Mouse (Mus musculus) large intestine, adult 2 months (tissue): ENCODE data around the gene Ninj2. TPM values are rescaled to one million over a fixed set of nuclear protein-coding genes. Genes with fewer than 3 reads are reported as not detected.

Experiments
- DNase-seq: peaks from one replicate; pipeline ENCODE4 v3.0.0-alpha.2; 2012; ENCODE audit warnings: low read depth, low spot score
- WGBS: fragments of 180-500 bp; shearing (Covaris S2); methylation state at CpG from one replicate; pipeline ENCODE4 v1.1.7; 2018; 5-methylcytosine and 5-hydroxymethylcytosine counted together
- polyA plus RNA-seq: library from polyadenylated mRNA; depleted of rRNA; stranded (reverse); fragments of >200 nt; gene quantifications from 2 replicates; pipeline ENCODE4 v1.2.3, GENCODE M21; 2012

Ninj2 gene
- polyA plus RNA-seq, 1 experiment, result not detected

GRCm38 (mm10) chr6:120115443-120115842 lies 22.3 kb downstream of the Ninj2 start:
- DNase-seq, result no peak
- WGBS, result 67% methylated on average over 3 of the region's 3 CpGs

DNA sequence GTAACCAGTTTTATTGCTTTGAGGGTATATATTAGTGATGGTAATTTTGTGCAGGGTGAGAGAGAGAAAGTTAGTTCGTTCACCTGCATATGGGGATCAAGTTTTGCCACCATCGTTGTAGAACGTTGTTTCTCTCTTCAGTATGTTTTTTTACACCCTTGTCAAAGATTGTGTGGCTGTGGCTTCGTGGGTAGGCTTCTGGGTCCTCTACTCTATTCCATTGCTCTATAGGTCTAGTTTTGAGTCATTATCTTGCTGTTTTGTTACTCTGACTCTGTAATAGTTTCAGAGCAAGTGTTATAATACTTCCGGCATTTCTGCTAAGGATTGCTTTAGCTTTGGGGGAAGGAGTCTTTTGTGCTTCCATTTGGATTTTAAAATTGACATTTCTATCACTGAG lies 26.7 kb downstream of the Ninj2 start:
- 76% methylated on average over 5 of the region's 5 CpGs for WGBS

GRCm38 (mm10) chr6:120124688-120125087 lies 31.5 kb downstream of the Ninj2 start:
- DNase-seq, result no peak

More for the DNA sequence above, 26.7 kb downstream of the Ninj2 start:
- DNase-seq, result no peak

DNA sequence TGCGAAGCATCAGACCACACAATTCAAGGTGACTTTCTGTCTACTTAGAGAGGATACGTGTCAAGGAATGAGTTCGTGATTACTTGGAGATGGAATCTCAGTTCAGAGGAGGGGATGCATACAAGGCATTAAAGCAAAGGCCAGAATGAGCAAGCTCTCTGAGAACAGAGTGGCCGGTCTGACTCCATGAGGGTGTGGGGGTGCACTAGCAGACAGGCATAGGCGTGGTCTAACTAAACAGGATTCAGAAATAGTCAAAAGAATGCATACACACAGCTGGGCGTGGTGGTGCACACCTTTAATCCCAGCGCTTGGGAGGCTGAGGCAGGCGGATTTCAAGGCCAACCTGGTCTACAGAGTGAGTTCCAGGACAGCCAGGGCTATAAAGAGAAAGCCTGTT lies 33.3 kb downstream of the Ninj2 start:
- WGBS, result 89% methylated on average over 8 of the region's 8 CpGs

More at GRCm38 (mm10) chr6:120124688-120125087, 31.5 kb downstream of the Ninj2 start:
- WGBS, result 82% methylated on average over 7 of the region's 7 CpGs

GRCm38 (mm10) chr6:120127321-120127720 lies 34.2 kb downstream of the Ninj2 start:
- DNase-seq, result no peak
- WGBS, result 96% methylated on average over 7 of the region's 7 CpGs

More for the DNA sequence above, 33.3 kb downstream of the Ninj2 start:
- DNase-seq, result no peak

DNA sequence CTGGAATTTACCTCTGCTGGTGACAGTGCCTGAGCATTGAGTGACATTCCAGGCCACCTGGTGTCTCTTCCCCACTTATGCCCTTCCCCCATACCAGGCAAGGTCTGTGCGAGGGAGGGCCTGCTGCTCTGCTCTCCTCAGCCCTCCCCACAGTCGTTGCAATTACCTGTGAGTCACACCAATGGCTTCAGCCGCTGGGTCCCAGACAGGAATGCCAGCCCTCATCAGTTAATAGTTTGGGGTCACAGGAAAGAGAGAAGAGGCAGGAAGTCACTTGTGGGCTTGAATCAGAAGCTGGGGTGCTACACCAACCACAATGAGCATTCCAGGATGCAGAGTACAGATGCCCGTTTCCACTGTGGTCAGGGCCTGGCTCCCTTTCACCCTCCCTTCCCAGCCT lies 41.6 kb downstream of the Ninj2 start:
- WGBS, result 67% methylated on average over 4 of the region's 4 CpGs
- no peak for DNase-seq

DNA sequence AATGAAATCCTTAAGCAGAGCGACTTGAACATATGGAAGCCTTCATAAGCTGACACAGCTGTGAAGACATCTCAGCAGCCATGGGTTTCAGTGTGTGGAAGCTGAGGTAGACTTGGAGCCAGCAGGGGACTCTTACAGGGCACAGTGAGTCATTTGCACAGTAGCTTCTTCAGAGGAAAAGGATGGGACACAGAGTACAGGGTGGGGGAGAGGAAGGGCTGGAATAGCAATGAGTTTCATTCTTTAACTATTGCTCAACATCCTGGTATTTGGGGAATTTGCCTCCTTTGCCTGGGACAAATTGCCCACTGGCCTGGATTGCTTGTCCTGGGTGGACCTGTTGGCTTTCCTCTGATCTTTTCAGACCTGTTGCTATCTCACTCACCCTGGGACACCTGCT lies 52.3 kb downstream of the Ninj2 start:
- no peak for DNase-seq
- 65% methylated on average over 1 of the region's 1 CpGs for WGBS

DNA sequence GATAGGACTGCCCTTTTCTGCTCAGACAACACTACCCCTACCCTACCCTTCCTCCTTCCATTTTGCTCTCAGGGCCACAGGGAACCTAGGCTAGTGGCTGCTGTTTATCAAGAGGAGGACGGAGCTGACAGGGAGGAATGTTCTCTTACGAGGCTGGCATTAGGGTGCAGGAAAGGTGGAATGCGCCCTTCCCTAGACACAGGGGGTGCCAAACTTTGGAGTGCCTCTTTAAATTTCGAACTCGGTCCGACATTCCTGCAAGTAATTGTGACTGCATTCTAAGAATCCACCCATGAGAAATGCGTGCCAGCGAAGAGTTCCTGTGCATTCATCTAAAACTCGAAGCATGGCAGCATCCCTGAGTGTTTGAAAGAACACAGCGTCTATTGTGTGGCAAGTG lies 53.5 kb downstream of the Ninj2 start:
- no peak for DNase-seq
- WGBS, result 68% methylated on average over 10 of the region's 10 CpGs

DNA sequence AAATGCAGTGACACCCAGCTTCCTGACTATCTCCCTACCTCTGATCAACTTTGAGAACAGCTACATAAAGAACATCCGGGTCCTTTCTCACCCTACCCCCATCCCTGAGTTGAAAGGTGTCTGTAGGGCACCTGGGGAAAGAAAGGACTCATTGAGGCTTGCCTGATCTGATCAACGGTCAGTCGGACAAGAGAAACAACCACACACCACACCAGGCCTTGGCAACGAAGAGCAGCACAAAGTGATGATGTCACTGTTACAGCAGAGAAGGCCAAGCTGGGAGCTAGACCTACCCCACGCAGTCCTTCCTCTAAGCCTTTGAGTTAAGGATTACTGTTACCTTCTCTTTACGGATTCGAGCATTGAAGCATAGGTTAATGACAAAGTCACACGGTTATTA lies 54.3 kb downstream of the Ninj2 start:
- 78% methylated on average over 8 of the region's 8 CpGs for WGBS

GRCm38 (mm10) chr6:120148716-120149392 lies 55.7 kb downstream of the Ninj2 start:
- WGBS, result 82% methylated on average over 12 of the region's 12 CpGs

More for the DNA sequence above, 54.3 kb downstream of the Ninj2 start:
- DNase-seq, result no peak

DNA sequence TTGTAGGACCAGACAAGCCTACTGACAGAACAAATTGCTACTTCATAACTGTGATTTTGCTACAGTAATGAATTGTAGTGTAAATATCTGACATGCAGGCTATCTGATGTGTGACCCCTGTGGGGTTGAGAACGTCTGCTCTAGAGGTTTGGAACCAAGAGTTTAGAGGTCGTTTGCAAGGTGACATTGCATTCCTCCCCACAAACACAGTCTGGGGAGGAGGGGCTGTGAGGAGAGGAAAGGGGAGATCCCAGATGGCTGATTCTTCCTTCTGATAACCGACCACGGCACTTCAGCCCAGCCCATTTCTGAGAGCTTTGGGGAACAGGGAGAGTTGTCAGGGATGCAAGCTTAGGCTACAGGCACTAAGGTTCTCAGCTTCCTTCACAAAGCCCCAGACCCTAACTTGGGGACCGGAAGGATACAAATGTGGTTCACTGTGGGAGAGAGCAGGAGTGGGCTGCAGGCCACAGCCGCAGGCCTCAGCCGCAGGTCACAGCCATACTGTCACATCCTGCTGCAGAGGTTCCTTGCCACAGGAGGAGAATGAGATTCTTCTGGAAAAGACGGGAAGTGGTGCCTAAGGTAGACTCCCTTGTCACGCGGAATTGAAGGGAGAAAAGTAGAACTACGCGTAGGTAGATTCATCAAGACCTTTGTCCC lies 56.4 kb downstream of the Ninj2 start:
- DNase-seq, result no peak
- WGBS, result 79% methylated on average over 12 of the region's 12 CpGs

More at GRCm38 (mm10) chr6:120148716-120149392, 55.7 kb downstream of the Ninj2 start:
- no peak for DNase-seq

DNA sequence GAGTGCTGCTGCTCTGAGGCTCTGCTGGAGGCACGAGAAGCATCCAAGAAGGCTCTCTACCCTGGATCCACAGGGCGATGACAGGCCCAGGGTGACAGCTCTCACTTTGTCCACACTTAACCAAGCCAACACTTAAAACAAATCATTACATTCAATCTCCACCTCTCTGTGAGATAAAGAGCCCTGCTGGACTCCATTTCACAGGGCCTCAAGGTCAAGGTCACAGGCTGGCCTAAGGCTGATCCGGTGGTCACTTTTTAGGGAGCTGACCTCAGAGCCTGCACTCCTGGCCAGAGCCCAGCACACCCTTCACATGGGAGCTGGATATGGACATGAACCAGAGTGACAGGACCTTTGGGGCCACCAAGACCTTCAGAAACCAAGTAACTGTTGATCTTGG lies 57.1 kb downstream of the Ninj2 start:
- 76% methylated on average over 3 of the region's 3 CpGs for WGBS
- DNase-seq, result no peak

GRCm38 (mm10) chr6:120151616-120152053 lies 58.5 kb downstream of the Ninj2 start:
- 73% methylated on average over 3 of the region's 3 CpGs for WGBS
- DNase-seq, result no peak

DNA sequence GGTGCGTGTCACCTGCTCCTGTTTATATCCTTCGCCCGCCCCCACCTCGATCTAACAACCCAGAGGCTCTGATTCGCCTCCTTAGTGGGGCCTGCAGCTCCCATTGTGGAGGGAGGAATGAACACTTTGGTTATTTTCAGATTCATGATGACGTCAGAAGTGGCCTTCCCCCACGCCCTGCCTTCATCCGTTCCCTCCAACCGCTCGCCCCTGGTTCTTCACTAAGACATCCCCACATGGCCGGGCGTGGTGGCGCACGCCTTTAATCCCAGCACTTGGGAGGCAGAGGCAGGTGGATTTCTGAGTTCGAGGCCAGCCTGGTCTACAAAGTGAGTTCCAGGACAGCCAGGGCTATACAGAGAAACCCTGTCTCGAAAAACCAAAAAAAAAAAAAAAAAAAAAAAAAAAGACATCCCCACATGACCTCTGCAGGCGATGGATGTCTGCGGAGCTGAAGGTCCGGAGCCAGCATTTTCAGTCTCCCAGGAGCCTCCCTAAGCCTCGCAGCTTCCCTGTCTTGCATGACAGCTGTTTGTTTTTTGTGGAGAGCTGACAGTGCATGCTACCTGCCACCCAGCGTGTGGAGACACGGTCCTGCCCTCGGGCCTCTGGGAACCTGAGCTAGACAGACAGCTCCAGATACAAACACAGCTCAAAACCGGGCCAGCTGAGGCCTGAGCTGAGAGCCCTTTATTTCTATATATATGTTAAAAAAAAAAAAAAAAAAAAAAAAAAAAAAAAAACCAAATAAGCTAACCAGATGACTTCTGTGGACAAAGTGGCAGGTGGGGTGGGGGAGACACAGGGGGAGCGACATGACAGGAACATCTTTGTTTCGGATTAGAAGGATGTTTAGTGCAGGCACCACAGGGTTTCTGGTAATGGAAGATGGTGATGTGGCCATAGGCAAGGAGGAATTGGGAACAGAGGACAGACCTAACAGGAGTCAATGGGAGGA lies 59.9 kb downstream of the Ninj2 start:
- 84% methylated on average over 25 of the region's 26 CpGs for WGBS
- no peak for DNase-seq

DNA sequence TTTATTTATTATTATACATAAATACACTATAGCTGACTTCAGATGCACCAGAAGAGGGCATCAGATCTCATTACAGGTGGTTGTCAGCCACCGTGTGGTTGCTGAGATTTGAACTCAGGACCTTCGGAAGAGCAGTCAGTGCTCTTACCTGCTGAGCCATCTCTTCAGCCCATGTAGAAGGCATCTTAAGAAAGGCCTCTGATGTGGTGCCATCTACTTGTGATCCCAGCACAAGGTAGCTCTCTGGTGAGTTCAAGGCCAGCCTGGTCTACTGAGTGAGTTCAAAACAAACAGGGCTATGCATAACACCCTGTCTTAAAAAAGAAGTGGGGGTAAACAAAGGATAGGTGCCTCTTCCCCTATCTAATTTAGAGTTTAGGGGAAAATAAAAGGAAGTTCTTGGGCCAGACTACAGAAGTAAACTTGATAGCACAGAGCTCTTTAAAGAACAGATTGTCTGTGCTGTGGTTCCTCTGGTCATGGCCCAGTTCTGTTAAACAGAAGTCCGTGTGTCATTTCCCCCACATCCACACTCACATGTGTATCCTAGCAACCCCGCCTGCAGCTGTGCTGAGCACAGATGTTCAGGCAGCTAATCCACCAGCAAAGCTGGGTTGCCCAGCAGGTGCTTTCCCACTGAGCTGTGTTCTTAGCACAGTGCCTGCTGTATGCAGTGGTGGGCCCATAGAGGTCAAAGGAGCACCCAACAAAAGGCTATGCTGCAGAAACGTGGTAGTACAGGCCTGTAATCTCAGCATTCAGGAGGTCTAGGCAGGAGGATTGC lies 61.6 kb downstream of the Ninj2 start:
- DNase-seq, result no peak
- 65% methylated on average over 5 of the region's 5 CpGs for WGBS

DNA sequence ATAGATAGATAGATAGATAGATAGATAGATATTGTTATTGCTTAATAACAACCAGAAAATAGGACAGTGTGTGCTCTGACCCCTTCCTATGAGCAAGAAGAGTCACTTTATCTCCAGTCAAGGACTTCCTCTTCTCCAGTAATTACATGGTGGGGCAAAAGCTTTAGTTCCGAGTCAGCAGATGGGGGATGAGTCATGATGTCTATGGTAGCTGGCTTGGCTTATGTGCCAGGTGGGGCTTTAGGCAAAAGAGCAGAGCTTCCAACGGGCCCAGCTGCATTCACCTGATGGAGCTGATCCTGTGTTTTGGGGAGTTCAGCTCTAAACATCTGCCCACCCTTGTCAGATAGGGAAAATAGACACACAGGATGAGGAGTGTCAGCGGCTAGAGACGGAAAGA lies 62.4 kb downstream of the Ninj2 start:
- no peak for DNase-seq
- WGBS, result 65% methylated on average over 4 of the region's 4 CpGs

DNA sequence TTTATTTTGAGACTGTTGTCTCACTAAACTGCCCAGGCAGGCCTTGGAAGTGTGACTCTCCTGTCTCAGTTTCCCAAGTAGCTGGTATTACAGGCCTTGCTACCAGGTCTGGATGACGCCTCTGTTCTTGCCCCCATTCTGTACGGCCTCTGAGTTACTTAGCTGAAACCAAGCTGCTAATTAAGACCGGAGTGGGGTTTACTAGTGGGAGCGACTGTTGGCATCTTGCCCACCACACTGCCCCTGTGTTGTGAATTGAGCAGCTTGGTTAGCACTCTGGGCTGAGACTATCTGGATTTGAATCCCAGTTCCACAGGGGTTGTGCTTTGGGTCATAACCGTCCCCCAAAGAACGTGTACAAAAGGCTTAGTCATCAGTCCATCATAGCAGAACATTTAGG lies 64.3 kb downstream of the Ninj2 start:
- 83% methylated on average over 6 of the region's 6 CpGs for WGBS
- DNase-seq, result no peak

DNA sequence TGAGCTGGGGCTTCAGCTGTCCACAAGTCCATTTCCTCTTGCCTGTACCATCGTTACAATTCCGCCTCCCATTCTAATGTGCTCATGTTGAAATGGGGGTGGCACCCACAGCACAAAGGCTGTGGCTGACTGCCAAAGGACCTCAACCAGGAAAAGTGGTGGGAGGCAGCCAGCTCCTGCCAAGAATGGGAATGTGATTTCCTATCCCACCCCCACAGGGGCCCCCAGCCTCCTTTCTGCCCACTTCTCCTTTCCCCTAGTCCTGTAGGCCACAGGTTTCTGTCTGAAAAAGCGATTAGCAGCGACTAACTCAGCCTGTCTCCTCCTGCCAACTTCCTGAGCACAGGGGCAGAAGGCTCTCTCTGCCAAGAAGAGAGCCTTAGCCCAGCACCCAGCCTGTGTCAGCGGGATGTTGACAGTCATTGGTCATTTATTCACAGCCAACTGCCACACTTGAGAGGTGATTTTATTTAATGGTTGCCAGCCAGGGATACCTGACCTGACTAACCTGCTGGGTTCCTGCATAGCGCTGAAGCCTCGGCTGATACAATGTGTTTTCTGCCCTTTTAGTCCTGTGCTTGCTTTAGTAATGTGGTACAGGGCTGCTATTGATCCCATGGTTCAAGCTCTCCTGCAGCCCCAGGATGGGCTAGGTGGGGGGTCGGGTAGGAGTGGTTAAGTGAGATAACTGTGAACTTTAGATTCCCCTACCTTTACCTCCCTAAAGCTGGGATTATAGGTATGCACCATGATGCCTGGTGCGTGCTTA lies 66.2 kb downstream of the Ninj2 start:
- 39% methylated on average over 9 of the region's 9 CpGs for WGBS
- no peak for DNase-seq

DNA sequence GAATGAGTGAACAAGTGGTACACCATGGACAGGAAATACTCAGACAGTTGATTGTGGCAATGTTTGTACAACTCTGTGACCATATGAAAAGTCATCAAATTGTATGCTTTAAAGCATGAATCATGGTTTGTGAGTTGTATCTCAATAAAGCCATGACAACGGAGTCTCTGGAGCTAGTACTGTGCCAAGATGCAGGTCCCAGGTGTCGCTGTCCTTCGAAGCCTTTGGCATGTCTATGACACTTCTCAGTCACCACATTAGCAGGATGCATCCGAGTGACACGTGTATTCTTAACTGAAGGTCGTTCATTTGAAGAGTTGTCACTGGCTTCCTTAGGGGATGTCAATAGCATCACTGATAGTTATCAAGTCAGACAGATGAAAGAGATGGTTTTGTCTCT lies 69.8 kb downstream of the Ninj2 start:
- DNase-seq, result no peak

More for the DNA sequence above, 69.8 kb downstream of the Ninj2 start:
- 42% methylated on average over 6 of the region's 6 CpGs for WGBS
